Mouse (Mus musculus): ENCODE data around the gene Gpr156. TPM values are rescaled to one million over a fixed set of nuclear protein-coding genes. Genes with fewer than 3 reads are reported as not detected.

Gene Gpr156
- polyA plus RNA-seq, 1 experiment from 2014 or later: not detected

DNA sequence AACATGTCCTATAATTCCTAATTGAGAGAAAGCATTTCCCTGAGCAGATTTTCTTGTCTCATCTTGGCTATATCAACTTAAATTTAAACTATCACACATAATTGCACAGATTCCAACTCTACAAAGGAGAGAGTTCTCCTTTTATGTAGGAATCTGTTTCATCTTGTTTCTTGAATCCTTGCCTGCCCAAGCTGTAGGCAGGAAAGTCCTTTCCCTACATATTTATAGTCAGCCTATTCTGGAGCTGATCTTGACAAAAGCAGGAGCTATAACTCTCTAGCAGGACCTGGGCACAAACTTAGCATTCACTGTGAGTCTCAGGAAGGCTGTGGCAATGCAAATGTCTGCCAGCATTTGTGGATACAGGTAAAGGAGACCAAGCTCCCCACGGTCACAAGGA, 125.9 kb downstream of the Gpr156 start:
- no peak overlapping the region for H3K9ac ChIP-seq (ENCODE audit: low read depth, low read length)
- no peaks in the 10 kb centered on the region for H3K9me3 ChIP-seq (ENCODE audit: control insufficient read depth, low read length)
- ATAC-seq (replicated peaks; ENCODE audit: low FRiP score) (no peak), DNase-seq (ENCODE audit: low spot score) (no peak)
- no peak overlapping the region for H3K4me2 ChIP-seq
- WGBS: 83% methylated on average over 1 of the region's 1 CpGs
- no peaks in the 10 kb centered on the region for H3K27me3 ChIP-seq (replicated peaks; ENCODE audit: control insufficient read depth, insufficient read depth, low read length)
- no peaks in the 10 kb centered on the region for H3K36me3 ChIP-seq (ENCODE audit: control insufficient read depth, insufficient read depth, low read length)
- no peak overlapping the region for H3K27ac ChIP-seq (ENCODE audit: low read depth, low read length)
- H3K4me3 ChIP-seq (ENCODE audit: low read depth, low read length): no peak overlapping the region
- H3K4me1 ChIP-seq (replicated peaks; ENCODE audit: control insufficient read depth, insufficient read depth, low read length): no peaks in the 10 kb centered on the region

DNA sequence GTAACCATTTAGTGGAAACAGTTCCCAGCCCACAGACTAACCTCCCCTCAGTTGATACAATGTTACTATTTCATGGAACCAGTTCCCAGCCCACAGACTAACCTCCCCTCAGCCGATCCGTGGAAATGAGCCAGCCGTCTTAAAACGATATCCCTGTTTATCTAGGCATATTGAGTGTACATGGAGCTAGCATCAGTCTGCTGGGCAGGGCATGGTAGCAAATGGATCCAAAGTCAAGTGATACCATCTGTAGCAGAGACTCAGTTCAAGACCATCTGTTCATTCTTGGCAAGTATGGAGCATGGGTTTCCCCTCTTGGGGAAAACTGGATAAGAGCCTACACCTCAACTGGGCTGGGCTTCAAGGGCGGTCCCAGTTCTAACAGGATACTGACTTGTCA, 128.3 kb downstream of the Gpr156 start:
- WGBS: 87% methylated on average over 5 of the region's 5 CpGs
- DNase-seq (ENCODE audit: low spot score): no peak

DNA sequence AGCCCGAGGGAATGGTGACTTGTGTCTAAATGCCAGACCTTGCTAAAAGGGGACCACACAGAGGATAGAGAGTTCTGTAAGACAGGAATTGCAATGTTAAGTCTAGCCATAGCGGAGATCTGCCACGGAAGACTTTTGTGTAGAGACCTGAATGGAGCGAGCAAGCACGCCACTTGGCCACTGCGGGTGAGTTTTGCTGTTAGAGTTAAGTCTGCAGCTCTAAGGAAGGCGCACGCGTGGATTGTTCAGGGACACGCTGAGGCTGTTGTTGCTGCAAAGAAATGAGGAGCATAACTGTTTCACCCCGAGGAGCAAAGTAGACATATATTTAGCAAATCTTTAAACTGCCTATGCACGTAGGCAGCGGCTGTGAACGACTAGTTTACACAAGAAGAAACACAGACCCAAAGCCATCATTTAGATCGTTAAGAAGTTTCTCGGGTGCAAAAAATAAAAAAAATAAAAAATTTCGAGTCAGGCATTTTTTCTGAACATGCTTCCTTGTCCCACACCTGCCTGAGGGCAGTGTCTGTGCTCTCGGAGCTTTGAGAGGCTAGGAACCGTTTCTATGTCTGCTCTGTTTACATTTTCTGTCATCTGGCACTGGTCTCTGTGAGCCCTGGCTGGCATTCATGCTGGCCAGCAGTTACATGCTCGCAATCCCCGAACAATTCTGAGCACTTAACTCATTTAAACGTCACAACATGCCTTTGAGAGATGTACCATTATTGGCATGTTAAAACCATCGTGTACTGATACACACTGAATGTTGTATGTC, 131.7 kb downstream of the Gpr156 start:
- Histone ChIP-seq H3K36me3 (ENCODE audit: control insufficient read depth, insufficient read depth, low read length) (no peaks in the 10 kb centered on the region), H3K9ac (ENCODE audit: low read depth, low read length) (no peak overlapping the region), H3K27me3 (replicated peaks; ENCODE audit: control insufficient read depth, insufficient read depth, low read length) (no peaks in the 10 kb centered on the region), H3K9me3 (ENCODE audit: control insufficient read depth, low read length) (no peaks in the 10 kb centered on the region), H3K4me2 (no peak overlapping the region), H3K4me3 (ENCODE audit: low read depth, low read length) (no peak overlapping the region), H3K27ac (ENCODE audit: low read depth, low read length) (no peak overlapping the region), H3K4me1 (replicated peaks; ENCODE audit: control insufficient read depth, insufficient read depth, low read length) (no peaks in the 10 kb centered on the region)
- DNase-seq (ENCODE audit: low spot score) (no peak), ATAC-seq (replicated peaks; ENCODE audit: low FRiP score) (no peak)
- 74% methylated on average over 23 of the region's 23 CpGs for WGBS

More for the DNA sequence above, 128.3 kb downstream of the Gpr156 start:
- H3K9ac ChIP-seq (ENCODE audit: low read depth, low read length): no peak overlapping the region
- H3K9me3 ChIP-seq (ENCODE audit: control insufficient read depth, low read length): no peaks in the 10 kb centered on the region
- H3K4me1 ChIP-seq (replicated peaks; ENCODE audit: control insufficient read depth, insufficient read depth, low read length): no peaks in the 10 kb centered on the region
- H3K36me3 ChIP-seq (ENCODE audit: control insufficient read depth, insufficient read depth, low read length): no peaks in the 10 kb centered on the region
- no peak for ATAC-seq (replicated peaks; ENCODE audit: low FRiP score)
- no peak overlapping the region for H3K27ac ChIP-seq (ENCODE audit: low read depth, low read length)
- H3K4me2 ChIP-seq: no peak overlapping the region
- H3K27me3 ChIP-seq (replicated peaks; ENCODE audit: control insufficient read depth, insufficient read depth, low read length): no peaks in the 10 kb centered on the region
- no peak overlapping the region for H3K4me3 ChIP-seq (ENCODE audit: low read depth, low read length)

Other genes with a start within 250 kb of the Gpr156 start
- 107 and 118 TPM in 2 replicates for gene Fstl1, start 139.6 kb upstream of the Gpr156 start, polyA plus RNA-seq (2014; fragmentation: Nextera tagmentation; extraction: Ambion mirVana)
- 0.36 TPM in 1 of 2 replicates, not detected in the other for gene Gm36028, start 55.4 kb upstream of the Gpr156 start, polyA plus RNA-seq (2014; fragmentation: Nextera tagmentation; extraction: Ambion mirVana)
- 35.9 and 36.2 TPM in 2 replicates for gene Lrrc58, start 48.1 kb upstream of the Gpr156 start, polyA plus RNA-seq (2014; fragmentation: Nextera tagmentation; extraction: Ambion mirVana)
- 28.2 and 29.6 TPM in 2 replicates for gene Gsk3b, start 172.5 kb downstream of the Gpr156 start, polyA plus RNA-seq (2014; fragmentation: Nextera tagmentation; extraction: Ambion mirVana)